Mouse (Mus musculus): ENCODE measurements around the gene Clec11a.

Gene Clec11a

DNA sequence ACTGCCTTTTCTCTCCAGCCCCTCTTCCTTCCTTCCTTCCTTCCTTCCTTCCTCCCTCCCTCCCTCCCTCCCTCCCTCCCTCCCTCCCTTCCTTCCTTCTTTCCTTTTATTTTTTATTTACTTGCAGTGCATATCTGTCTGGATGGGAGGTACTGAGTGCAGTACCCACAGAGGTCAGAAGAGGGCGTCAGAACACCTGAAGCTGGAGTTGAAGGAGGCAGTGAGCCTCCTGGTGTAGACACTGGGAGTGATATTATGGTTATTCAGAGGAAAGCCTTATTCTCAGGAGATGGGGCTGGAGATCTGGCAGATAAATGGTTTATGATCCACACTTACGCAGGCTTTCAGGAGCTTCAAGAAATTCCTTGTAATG is 29.5 kb downstream of the Clec11a start:
- DNase-seq (ENCODE audit: low read depth) = peak; percentile 77

DNA sequence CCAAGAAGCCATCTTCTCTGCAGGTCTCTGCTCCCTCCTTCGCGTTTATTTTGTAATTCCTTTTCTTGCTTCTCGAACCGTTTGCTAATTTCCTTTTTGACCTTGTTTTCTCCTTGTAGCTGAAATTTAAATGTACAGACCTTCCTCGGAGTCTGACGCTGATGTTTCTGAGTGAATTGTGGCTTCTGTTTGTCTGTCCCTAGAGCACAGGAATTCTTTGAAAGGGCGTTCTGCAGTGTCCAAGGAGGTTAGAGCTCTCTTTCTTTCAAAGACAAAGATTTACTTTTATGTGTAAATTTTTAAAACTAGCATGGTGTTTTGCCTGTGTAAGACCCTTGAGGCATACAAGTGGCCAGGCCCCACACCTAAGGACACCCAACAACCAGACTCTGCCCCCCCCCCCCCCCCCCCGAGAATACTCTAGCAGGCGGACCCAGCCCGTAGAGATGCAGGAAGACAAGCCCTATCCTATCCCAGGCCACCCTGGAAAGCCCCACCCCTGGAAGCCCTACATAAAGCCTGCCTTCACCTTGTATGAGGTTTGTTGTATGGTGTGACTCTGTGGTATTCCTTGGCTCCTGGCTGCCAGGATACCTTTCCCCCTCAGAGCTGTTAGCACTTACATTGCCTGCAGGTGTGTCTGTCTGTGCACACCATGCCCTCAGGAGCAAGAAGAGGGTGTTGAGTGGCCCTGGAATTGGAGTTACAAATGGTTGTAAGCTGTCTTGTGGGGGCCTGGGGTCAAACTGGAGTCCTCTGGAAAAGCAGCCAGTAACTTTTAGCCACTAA is 30.0 kb downstream of the Clec11a start:
- no peak for DNase-seq (ENCODE audit: low read depth)

GRCm38 (mm10) chr7:44275546-44275945 is 31.2 kb downstream of the Clec11a start:
- DNase-seq (ENCODE audit: low read depth) = peak; percentile 23

DNA sequence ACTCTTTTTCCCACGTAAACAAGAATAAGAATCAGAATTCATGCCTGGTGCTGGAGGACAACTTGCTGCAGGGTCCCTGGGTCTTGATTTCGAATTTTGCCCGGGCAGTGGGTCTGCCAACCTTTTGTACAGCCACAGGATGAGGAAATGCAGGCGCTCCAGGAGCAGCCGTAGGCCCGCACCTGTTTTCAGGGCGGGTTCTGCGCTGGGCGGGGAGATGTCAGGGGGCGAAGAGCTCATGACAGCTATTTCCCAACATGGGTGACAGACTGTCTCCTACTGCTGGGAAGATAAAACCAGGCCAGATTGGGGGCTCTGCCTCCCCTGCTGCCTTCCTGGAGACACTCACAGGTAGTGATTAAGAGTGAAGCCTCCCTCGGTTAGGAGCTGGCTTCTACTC is 32.6 kb downstream of the Clec11a start:
- no peak for DNase-seq (ENCODE audit: low read depth)

GRCm38 (mm10) chr7:44273446-44273845 is 33.3 kb downstream of the Clec11a start:
- no peak for DNase-seq (ENCODE audit: low read depth)

GRCm38 (mm10) chr7:44272546-44272945 is 34.2 kb downstream of the Clec11a start:
- peak; percentile 19 for DNase-seq (ENCODE audit: low read depth)

DNA sequence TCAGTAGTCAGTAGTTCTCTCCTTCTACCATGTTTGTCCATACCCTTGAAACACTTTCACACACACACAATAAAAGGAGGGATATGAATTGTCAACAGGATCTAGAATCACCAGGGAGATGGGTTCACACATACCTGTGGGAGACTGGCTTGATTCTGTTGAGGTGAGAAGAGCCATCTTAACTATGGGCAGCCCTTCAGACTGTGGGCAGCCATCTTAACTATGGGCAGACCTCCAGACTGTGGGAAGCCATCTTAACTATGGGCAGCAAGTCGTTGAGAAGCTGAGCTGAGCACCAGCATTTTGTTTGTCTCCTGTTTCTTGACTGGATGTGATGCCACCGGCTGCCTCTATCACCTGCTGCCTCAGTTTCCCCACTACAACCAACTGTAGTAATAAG is 35.4 kb downstream of the Clec11a start:
- peak; percentile 44 for DNase-seq (ENCODE audit: low read depth)

DNA sequence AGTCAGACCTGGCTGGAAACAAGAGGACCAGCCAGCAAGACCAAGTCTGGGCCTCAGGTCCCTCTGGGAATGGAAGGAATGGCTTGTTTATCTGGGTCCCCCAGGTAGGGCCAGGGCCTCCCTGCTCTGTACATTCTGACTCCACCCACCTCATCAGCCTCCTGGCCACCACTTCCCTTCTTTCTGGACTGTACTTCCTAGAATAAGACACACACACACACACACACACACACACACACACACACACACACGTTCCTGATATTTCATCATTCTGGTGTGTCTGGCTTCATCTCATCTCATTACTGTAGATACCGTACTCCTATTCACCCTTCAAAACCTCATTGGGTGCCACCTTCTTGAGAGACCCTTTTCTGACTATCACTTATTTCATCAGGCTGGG is 37.3 kb downstream of the Clec11a start:
- peak; percentile 57 for DNase-seq (ENCODE audit: low read depth)

- DNase-seq (ENCODE audit: low read depth) = no peak
Observed at GRCm38 (mm10) chr7:44268117-44268516, 38.6 kb downstream of the Clec11a start.

DNA sequence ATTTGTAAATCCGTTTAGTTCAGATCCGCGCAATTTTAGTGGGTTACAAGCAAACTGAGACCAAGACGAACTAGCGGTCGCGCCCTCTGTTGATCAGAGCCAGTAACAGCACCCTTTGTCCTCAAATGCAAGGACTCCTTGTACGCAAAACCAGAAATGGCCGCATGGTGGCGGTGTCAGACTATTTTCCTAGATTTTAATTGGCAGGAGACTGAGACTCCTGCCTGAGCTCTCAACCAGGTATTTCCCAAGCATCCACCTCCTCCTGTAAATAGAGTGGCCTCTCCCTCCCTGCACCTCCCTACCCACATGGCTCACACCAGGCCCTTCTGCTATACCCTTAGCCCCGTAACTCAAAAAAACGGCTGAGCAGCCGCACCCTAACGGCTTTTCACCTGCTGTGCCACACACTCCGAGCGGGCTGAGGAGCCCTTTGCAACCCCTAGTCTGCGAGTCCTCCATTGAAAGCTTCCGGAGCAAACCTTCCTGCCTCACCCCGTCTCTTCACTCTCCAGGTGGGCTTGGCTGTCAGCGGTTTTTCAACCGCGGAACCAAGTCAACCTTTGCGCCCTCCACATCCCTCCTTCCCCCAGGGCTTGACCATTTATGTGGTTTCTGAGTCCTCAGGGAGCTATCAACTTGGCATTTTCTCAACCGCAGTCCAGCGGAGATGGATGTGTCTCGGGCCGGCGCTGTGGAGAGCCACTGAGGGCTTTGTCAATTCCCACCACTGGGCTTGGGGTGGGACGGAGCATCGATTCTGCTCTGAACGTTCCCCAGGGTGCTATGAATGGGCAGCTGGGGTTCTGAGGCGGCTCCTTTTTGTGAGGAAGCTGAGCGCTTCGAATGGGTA is 43.7 kb downstream of the Clec11a start:
- DNase-seq (ENCODE audit: low read depth) = peak; percentile 91

DNA sequence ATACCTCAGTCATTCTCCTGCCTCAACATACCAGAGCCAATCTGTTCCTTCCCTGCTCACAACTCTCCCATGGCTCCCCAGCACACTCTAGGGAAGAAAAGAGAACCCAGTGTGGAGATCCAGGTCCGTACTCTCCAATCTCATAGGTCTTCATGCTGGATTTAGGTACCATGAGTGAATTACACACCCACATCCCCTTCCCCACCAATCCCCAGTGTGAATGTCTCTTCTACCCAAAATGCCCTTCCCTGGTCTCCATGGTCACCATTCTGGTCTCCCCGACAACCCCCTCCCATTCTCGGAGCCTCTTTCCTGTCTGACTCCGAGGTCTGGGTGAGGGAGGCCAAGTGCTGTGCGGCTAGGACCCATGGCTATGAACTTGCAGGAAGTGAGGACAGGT is 45.6 kb downstream of the Clec11a start, which contains the start of gene Gm15517:
TSS of gene Gm15517 (plus strand) at position 301 of the 400 bp plus-strand sequence.
- DNase-seq (ENCODE audit: low read depth) = no peak

DNA sequence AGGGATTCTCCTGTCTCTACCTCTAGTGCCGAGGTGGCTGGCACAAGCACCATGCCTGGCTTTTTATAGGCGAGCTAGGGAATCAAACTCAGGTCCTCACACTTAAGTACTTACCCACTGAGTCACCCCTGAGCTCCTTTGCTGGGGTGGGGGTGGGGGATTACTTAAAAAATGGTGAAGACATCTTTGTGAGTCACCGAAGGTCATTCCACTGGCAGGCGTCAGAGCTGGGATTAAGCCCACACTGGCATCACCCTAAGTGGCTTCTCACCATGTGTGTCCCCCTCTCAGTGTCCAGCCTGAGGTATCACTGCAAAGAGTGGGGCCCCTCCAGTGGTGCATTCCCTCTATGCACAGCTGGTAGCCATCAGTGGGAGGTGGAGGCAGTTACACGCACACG is 46.3 kb downstream of the Clec11a start:
- no peak for DNase-seq (ENCODE audit: low read depth)

- DNase-seq (ENCODE audit: low read depth) = no peak
Observed at GRCm38 (mm10) chr7:44257278-44257677, 49.4 kb downstream of the Clec11a start, which contains the start of gene Acp4. TSS of gene Acp4 (minus strand) at chr7:44257378.

GRCm38 (mm10) chr7:44254930-44255329 is 51.8 kb downstream of the Clec11a start:
- DNase-seq (ENCODE audit: low read depth) = no peak

GRCm38 (mm10) chr7:44253023-44253616 is 53.6 kb downstream of the Clec11a start:
- DNase-seq (ENCODE audit: low read depth) = no peak

Measured in 416B (cell line).